Mouse (Mus musculus) B cell, adult (primary cell): Measurements from ENCODE around the gene Vmn1r52. TPM values are rescaled to one million over a fixed set of nuclear protein-coding genes. Genes with fewer than 3 reads are reported as not detected.

Experiments used
- total RNA-seq: library from RNA; stranded (reverse); gene quantifications from 4 replicates; pipeline ENCODE4 v1.2.4, GENCODE M21; 2023; ENCODE audit not compliant: inconsistent age

Vmn1r52 gene
- not detected in 4 replicates for total RNA-seq

GRCm38 (mm10) chr6:90174508-90174907 lies at the start of gene Vmn1r52:
Gene Vmn1r52, plus strand, starts transcription at chr6:90174808.

GRCm38 (mm10) chr6:90202493-90202892 lies 27.9 kb downstream of the Vmn1r52 start, which contains the start of gene V1ra8:
Gene V1ra8, plus strand, starts transcription at chr6:90202793.

GRCm38 (mm10) chr6:90224338-90224737 lies 49.7 kb downstream of the Vmn1r52 start, which contains the start of gene Vmn1r53:
Gene Vmn1r53, minus strand, starts transcription at chr6:90224438.

Other genes starting within 250 kb of the Vmn1r52 start
- not detected in 4 replicates for gene Vmn1r45, start 234.2 kb upstream of the Vmn1r52 start, total RNA-seq
- not detected in 4 replicates for gene Vmn1r46, start 205.5 kb upstream of the Vmn1r52 start, total RNA-seq
- not detected in 4 replicates for gene Vmn1r47, start 158.7 kb upstream of the Vmn1r52 start, total RNA-seq
- gene Vmn1r48, start 138.0 kb upstream of the Vmn1r52 start, total RNA-seq: not detected in 4 replicates
- not detected in 4 replicates for gene Vmn1r49, start 96.3 kb upstream of the Vmn1r52 start, total RNA-seq
- not detected in 4 replicates for gene Vmn1r50, start 73.4 kb upstream of the Vmn1r52 start, total RNA-seq
- gene Vmn1r51, start 52.2 kb upstream of the Vmn1r52 start, total RNA-seq: not detected in 4 replicates
- not detected in 4 replicates for gene V1ra8, start 28.0 kb downstream of the Vmn1r52 start, total RNA-seq
- not detected in 4 replicates for gene Vmn1r53, start 49.6 kb downstream of the Vmn1r52 start, total RNA-seq
- gene Vmn1r54, start 71.5 kb downstream of the Vmn1r52 start, total RNA-seq: not detected in 4 replicates
- gene BC048671, start 126.4 kb downstream of the Vmn1r52 start, total RNA-seq: not detected in 4 replicates
- not detected in 4 replicates for gene Chst13, start 150.4 kb downstream of the Vmn1r52 start, total RNA-seq
- gene Uroc1, start 158.5 kb downstream of the Vmn1r52 start, total RNA-seq: not detected in 4 replicates
- gene Zxdc, start 194.7 kb downstream of the Vmn1r52 start, total RNA-seq: 26.4 to 31.6 TPM (median 29.4 TPM) in 4 replicates